Mouse (Mus musculus) MEL-GATA-1-ER (cell line): ENCODE results near the gene Kbtbd8.

Source experiments
- DNase-seq: peaks from one replicate; pipeline ENCODE4 v3.0.0-alpha.2; 2012; ENCODE audit warnings: low read depth; ENCODE audit errors: extremely low read depth

Kbtbd8 gene

DNA sequence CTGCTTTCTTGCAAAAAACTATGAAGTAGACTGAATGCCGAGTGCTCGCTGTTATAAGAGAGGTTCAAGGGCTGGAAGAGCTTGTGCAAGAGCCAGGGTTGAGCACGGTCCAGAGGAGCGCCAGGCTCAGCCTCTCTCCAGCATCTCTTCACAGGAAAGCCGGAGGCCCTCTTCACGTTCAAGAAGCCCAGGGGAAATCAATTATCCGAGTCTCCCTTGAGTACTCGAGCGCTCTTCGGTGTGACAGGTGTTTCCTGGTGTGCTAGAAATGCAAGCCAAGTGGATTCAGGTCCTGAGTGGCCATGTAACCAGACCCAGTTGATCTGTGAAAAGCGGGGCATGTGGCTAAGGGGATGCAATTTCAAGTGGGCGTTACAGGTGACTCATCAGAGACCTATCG, at the start of gene Kbtbd8:
Gene Kbtbd8 (plus strand): TSS at position 295 of the 400 bp plus-strand sequence.
- no peak for DNase-seq

- DNase-seq = no peak
These were observed 47.3 kb upstream of the Kbtbd8 start for GRCm38 (mm10) chr6:95069753-95070152.

DNA sequence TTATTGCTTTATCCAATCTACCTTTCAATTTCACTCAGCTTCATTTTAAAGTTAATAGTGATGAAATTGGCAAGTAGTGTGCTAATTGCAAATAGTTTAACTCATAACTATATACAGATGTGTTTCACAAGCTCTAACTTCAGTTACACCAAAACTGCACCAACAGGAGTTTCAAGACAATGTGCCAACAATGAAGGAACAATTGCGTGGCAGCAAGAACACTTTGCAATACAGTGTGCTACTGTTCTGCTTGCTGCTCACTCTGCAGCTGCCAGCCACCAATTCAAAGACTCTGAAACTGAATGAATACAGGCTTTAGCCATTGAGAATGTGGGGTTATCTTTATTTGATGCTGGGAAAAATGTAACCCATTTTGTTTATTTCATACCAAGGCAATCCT, 31.8 kb upstream of the Kbtbd8 start:
- no peak for DNase-seq

GRCm38 (mm10) chr6:95087154-95087846, 29.7 kb upstream of the Kbtbd8 start:
- no peak for DNase-seq

- peak; percentile 13 for DNase-seq
These were observed 29.0 kb upstream of the Kbtbd8 start for GRCm38 (mm10) chr6:95088075-95088474.

GRCm38 (mm10) chr6:95094695-95095094, 22.3 kb upstream of the Kbtbd8 start:
- no peak for DNase-seq

DNA sequence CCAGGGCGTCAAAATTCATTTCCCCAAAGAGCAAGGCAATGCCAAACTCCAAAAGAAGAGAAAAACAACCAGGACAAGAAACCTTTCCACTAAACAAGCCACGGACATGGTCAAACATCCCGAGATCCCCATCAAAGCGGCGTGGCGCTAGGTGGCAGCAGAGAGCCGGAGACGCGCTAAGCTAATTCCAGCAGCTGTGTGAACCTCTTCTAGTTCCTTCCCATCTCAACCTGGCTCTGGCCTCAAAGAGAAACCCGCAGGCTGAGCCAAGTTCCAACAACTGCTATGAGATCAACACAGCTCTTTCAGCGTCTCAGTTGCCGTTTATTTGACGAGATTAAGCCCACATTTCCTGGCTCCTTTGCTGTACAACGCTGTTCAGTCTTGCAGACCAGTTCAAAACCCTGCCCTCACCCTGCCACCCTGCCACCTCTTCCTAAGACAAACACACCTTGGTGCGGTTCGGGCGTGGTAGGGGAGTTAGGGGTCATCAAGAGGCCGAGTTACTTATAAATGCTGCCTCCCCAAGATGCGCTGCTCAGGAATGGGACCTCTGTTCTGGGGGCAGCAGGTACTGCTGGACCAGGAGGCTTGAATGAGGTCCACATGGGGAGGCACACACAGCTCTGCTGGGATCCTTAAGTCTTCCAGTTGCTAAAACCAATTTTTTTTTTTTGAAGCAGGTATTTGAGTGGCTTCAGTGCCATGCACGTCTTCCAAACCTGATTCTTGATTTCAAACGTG, 18.5 kb upstream of the Kbtbd8 start:
- no peak for DNase-seq

DNA sequence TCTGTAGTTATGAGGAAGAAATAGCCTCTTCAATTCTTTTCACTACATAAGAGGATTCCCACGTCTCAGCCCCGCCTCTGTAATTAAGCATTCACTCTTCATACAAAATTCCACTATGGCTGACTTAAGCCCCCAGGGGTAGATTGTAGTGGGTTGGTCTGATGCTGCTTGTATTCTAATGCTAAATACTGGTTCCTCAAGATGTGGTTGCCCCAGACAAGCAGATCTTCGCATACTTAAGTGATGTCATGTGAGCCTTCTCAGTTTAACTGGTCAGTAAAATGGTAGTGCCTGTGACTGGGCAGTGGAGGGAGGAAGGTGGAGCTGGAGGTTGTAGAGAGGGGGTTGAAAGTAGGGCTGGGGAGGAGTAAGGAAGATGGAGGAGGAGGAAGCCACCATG, 13.3 kb upstream of the Kbtbd8 start:
- no peak for DNase-seq

GRCm38 (mm10) chr6:95108437-95108836, 8.6 kb upstream of the Kbtbd8 start:
- DNase-seq = no peak

GRCm38 (mm10) chr6:95109691-95110450, 7.2 kb upstream of the Kbtbd8 start:
- DNase-seq = no peak

- no peak for DNase-seq
These were observed 5.0 kb upstream of the Kbtbd8 start for GRCm38 (mm10) chr6:95112015-95112414.

GRCm38 (mm10) chr6:95116513-95116912, 527 bp upstream of the Kbtbd8 start:
- no peak for DNase-seq

DNA sequence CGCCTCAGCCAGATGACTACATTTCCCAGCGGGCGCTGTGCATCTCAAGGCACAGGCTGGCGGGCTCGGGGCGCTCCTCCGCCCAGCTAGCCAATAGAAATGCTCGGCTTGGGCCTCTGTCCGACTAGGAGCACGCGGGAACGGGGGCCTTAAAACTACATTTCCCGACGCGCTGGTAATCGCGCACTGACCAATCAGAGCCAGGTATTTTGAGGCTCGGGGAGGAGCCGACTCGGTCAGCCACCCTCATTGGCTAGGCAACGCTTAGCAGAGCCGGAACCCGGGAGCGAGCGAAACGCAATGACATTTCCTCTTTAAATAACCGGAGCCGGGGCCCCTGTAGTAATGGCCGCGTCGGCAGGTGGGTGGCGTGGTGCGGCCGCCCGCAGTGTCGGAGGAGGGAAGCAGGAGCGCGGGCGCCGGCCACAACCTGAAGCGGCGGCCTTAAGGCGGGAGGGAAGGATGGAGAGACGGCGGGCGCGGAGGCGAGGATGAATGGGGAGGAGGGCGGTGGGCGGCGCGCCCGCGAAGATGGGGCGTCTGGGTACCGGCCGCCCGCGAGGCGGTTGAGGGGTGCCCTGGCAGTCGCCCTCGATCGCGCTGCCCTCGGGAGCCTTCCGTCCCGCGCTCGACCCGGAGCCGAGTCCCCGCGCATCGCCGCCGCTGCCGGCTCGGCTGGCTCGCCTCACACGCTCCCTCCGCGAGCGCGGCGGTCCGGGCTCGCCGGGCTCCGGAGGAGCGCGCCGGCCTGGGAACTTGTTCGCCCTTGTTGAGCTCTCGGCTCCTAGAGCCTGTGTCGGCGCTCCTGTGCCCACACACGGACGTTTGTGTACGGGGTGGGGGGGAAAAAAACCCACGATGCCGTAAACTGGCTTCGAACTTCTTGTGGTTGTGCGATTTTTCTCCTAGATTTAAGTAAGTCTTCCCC, 838 bp downstream of the Kbtbd8 start:
- DNase-seq = peak; percentile 96

DNA sequence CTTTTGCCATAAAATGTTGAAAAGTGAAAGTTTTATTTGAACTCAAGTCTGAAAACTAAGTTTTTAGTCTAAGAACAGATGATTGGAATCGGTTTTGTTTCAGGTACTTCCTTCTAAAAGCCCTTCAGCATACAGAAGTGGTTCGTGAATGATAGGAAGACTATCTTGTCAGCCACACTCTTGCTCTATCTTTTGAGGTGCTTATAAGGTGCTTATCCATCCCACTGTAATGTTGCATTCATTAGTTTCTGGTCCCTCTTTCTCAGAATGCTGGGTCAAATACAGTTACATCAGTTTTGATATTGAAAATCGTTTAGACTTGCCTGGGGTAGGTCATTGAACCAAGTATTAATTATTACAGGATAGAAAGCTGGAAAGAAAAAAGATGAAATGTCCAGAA, 2.3 kb downstream of the Kbtbd8 start:
- DNase-seq = no peak

DNA sequence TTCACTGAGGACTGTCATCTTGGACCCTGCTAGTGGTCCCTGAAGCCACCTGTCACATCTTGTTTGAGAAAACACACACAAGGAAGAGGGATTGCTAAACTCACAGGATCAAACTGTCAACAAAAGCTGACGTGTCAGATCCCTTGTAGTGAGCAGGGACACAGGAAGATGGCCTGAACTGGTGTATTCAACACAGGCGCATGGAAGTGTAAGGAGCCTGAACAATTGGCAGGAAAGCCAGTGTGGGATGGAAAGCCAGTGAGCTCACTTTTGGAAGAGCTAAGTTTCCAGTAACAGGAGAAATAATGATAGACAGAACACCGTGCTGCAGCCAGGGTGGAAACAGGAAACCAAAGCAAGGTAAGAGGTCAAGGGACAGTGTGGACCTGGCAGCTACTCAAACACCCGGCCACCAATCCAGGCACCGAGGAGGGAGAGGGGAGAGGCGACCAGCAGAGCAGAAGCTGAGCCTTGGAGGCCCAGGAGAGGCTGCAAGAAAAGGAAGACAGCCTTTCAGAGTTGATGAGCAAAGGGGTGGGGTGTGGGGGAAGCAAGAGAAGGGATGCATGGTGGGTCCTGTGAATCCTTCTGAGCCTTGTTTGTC, 33.0 kb downstream of the Kbtbd8 start:
- DNase-seq = no peak

GRCm38 (mm10) chr6:95150885-95151284, 33.8 kb downstream of the Kbtbd8 start:
- no peak for DNase-seq

DNA sequence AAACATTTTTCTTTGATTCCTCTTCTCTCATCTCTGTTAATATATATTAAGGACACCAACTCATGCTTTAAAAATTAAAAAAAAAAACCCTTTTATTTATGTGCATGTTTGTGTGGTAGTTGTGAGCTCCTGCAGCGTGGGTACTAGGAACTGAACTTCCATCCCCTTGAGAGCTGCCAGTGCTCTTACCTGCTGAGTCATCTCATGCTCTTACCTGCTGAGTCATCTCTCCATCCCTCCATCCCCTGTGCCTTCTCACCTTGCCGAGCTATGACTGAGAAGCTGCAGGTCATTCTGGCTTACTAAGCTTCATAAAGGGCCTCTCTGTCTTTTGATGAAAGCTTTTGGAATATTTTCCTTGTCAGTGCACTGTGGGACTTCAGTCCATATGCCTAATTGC, 34.5 kb downstream of the Kbtbd8 start:
- DNase-seq = no peak

DNA sequence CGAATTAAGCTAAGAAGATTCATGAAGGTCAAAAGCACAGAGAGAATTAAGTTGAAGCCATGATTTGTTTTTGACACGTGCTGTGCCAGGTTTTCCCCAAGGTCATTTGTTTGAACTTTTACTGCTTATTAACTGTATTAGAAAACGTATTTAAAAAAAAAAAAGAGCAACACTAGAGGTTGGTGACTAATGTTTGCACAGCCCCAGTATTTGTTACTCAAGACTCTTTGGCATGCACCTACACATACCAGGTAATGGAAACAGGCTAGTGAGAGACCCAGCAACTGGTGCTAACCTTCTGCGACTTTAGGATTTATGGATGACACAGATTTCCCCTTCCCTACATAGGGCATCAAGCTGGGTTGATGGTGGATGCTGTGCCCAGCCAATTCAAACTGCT, 46.9 kb downstream of the Kbtbd8 start:
- DNase-seq = no peak

DNA sequence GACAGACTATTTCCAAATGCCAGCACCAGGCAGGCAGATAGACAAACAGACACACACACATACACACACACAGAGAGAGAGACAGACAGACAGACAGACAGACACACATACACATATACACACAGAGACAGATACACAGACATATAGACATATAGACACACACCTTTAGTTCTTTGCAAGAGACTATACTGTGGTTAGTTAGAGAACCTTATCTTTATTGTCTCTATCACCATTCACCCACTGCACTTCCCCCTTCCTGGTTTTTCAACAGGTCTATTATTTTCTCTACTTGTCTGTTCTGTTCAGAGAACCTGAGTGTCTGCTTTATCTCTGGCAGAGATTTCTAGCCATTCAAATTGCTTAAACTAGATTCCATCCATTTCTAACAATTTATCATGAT, 48.6 kb downstream of the Kbtbd8 start:
- no peak for DNase-seq

- DNase-seq = no peak
These were observed 50.7 kb downstream of the Kbtbd8 start for GRCm38 (mm10) chr6:95167668-95168227.
